ENCODE assay signal across 8 mouse cellular contexts in the genomic region with DNA sequence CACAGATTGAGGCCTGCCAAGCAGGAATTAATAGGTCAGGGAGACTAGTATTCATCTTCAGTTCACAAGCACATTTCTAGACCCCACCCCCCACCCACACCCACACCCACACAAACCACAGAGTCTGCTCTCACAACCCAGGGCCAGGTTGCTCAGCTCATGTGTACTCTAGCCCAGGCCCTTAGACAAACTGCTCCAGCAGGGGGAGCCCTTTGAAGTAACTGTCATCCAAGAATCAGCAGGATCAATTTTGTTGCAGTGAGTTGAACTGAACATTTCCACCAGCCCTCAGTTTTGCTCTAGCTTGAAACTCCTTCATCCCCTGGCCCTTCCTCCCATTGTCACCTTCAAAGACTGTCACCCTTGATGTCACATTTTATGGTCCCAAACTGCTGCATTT.
DNase-seq lines count a peak whose midpoint lies in the region; ATAC-seq lines count a peak whose summit lies in the region.

No protein-coding gene starts in this region.

- ATAC-seq in frontal cortex, adult (ENCODE audit: low TSS enrichment): no peak

- peak; percentile 21 for DNase-seq in gastrocnemius, adult 18-20 months (ENCODE audit: low spot score)
- no peak for DNase-seq in gastrocnemius, postnatal 25 days
- peak; percentile 64 for DNase-seq in right cerebral cortex, postnatal 14 days
- no peak for DNase-seq in right cerebral cortex, adult 18-20 months
- peak; percentile 75 for DNase-seq in embryo, embryonic 10.5 days (ENCODE audit: low spot score)
- peak; percentile 62 for DNase-seq in kidney, adult 9 months
- peak; percentile 66 for DNase-seq in lung, postnatal 36 days

Comparison
In these comparisons a context has a peak if more than half of its experiments do, and no peak if none do; other contexts are left out.
1. DNase-seq: peak in gastrocnemius, adult 18-20 months (single experiment), right cerebral cortex, postnatal 14 days (single experiment), embryo, embryonic 10.5 days (single experiment), kidney, adult 9 months (single experiment) and lung, postnatal 36 days (single experiment); none in gastrocnemius, postnatal 25 days (single experiment) and right cerebral cortex, adult 18-20 months (single experiment).